Mouse (Mus musculus) spleen, adult 2 months (tissue): ENCODE measurements around the gene Dock3. TPM values are rescaled to one million over a fixed set of nuclear protein-coding genes. Genes with fewer than 3 reads are reported as not detected.
A peak's percentile ranks its signal among the peaks of the same experiment; 100 is the strongest.

Source experiments
- DNase-seq, 2 experiments: peaks; one replicate each; pipeline versions ENCODE4 v3.0.0 to v3.0.0-alpha.2; 2012 to 2021; ENCODE audit warnings: low spot score in 2 of 2, low read depth in 1 of 2
- H3K27ac ChIP-seq: fragments of 200-500 bp; 2 replicates; pipeline ENCODE4 v1.5.1; 2012; ENCODE audit warnings: low read length, inconsistent platforms; ENCODE audit not compliant: insufficient read depth
- H3K27me3 ChIP-seq: fragments of 200-500 bp; 2 replicates; pipeline ENCODE4 v1.6.1; 2012; ENCODE audit warnings: mild to moderate bottlenecking, moderate library complexity, low read length, inconsistent platforms; ENCODE audit not compliant: control insufficient read depth, insufficient read depth
- H3K36me3 ChIP-seq: fragments of 200-500 bp; 2 replicates; pipeline ENCODE4 v1.6.1; 2012; ENCODE audit warnings: mild to moderate bottlenecking, low read length, inconsistent platforms; ENCODE audit not compliant: control insufficient read depth, insufficient read depth
- H3K4me1 ChIP-seq: fragments of 200-500 bp; 2 replicates; pipeline ENCODE4 v1.6.1; 2011; ENCODE audit warnings: inconsistent platforms; ENCODE audit not compliant: control insufficient read depth, insufficient read depth, insufficient read length
- H3K4me3 ChIP-seq: fragments of 200-500 bp; 2 replicates; pipeline ENCODE4 v1.5.1; 2011; ENCODE audit warnings: mild to moderate bottlenecking, inconsistent platforms; ENCODE audit not compliant: insufficient read depth, insufficient read length; ENCODE audit errors: extremely low read depth
- CTCF ChIP-seq: fragments of 200-500 bp; IDR thresholded peaks from 2 replicates; pipeline ENCODE4 v1.5.1; 2011; ENCODE audit warnings: mild to moderate bottlenecking, inconsistent platforms; ENCODE audit not compliant: insufficient read depth, insufficient read length, insufficient replicate concordance; ENCODE audit errors: extremely low read depth
- POLR2A ChIP-seq: fragments of 200-500 bp; IDR thresholded peaks from 2 replicates; pipeline ENCODE4 v1.6.1; 2011; ENCODE audit warnings: low read depth, low read length, inconsistent platforms
- WGBS: fragments of 180-500 bp; shearing (Covaris S2); methylation state at CpG from one replicate; pipeline ENCODE4 v1.1.7; 2018; 5-methylcytosine and 5-hydroxymethylcytosine counted together
- polyA plus RNA-seq: library from polyadenylated mRNA; depleted of rRNA; stranded (reverse); fragments of >200 nt; gene quantifications from 2 replicates; pipeline ENCODE4 v1.2.3, GENCODE M21; 2012

The Dock3 gene
- polyA plus RNA-seq, 1 experiment: 0.78 TPM

GRCm38 (mm10) chr9:107249154-107249553, 17.4 kb upstream of the Dock3 start:
- WGBS: 78% methylated on average over 6 of the region's 6 CpGs
- Histone ChIP-seq H3K4me1 (no peaks in the 10 kb centered on the region), H3K36me3 (no peaks in the 10 kb centered on the region), H3K27me3 (no peaks in the 10 kb centered on the region), H3K4me3 (no peak overlapping the region), H3K27ac (no peak overlapping the region)
- DNase-seq: no peak
- no peak for TF ChIP-seq POLR2A
- no peak for TF ChIP-seq CTCF

- Histone ChIP-seq H3K27me3 (no peaks in the 10 kb centered on the region), H3K4me1 (no peaks in the 10 kb centered on the region), H3K27ac (no peak overlapping the region), H3K4me3 (no peak overlapping the region), H3K36me3 (no peaks in the 10 kb centered on the region)
- WGBS: 49% methylated on average over 4 of the region's 4 CpGs
- no peak for DNase-seq
- TF ChIP-seq POLR2A (no peak), CTCF (peak; percentile 58; the same call in 1 of the 2 replicates)
Measured at GRCm38 (mm10) chr9:107246170-107246569, 14.5 kb upstream of the Dock3 start.

- no peaks in the 10 kb centered on the region for H3K36me3 ChIP-seq
- no peak overlapping the region for H3K4me3 ChIP-seq
- H3K4me1 ChIP-seq: no peaks in the 10 kb centered on the region
- TF ChIP-seq POLR2A: no peak
- TF ChIP-seq CTCF: no peak
- no peaks in the 10 kb centered on the region for H3K27me3 ChIP-seq
- no peak overlapping the region for H3K27ac ChIP-seq
- no peak for DNase-seq
- 81% methylated on average over 4 of the region's 4 CpGs for WGBS
Measured at GRCm38 (mm10) chr9:107245311-107245710, 13.6 kb upstream of the Dock3 start.

DNA sequence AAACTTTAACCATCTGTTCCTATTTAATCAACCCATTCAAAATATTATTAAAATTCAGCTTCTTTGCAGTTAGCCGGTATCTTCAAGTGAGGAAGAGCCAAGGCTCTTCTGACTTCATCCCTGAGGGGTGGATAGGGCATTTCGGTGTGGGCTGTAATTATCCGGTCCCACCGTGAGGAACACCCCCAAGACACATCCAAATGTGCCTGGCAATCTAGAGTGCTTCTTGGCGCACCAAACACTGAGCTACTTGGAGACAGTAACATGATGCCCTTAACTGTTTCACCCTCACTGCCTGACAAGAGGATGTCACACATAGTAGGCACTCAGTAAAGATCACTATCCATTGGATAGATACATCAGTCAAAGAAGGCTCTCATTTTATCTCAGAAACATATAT, 4.4 kb upstream of the Dock3 start:
- H3K27me3 ChIP-seq: peaks cover 16% of the 10 kb centered on the region
- WGBS: 74% methylated on average over 5 of the region's 5 CpGs

GRCm38 (mm10) chr9:107235261-107235660, 3.6 kb upstream of the Dock3 start:
- DNase-seq: no peak
- Histone ChIP-seq H3K4me1 (peaks cover 5% of the 10 kb centered on the region), H3K27ac (no peak overlapping the region), H3K36me3 (no peaks in the 10 kb centered on the region), H3K27me3 (peaks cover 19% of the 10 kb centered on the region), H3K4me3 (no peak overlapping the region)
- TF ChIP-seq CTCF (no peak), POLR2A (no peak)
- 23% methylated on average over 5 of the region's 5 CpGs for WGBS

More for the DNA sequence above, 4.4 kb upstream of the Dock3 start:
- Histone ChIP-seq H3K4me3 (no peak overlapping the region), H3K36me3 (no peaks in the 10 kb centered on the region), H3K4me1 (peaks cover 4% of the 10 kb centered on the region), H3K27ac (no peak overlapping the region)
- no peak for DNase-seq
- TF ChIP-seq POLR2A (no peak), CTCF (no peak)

DNA sequence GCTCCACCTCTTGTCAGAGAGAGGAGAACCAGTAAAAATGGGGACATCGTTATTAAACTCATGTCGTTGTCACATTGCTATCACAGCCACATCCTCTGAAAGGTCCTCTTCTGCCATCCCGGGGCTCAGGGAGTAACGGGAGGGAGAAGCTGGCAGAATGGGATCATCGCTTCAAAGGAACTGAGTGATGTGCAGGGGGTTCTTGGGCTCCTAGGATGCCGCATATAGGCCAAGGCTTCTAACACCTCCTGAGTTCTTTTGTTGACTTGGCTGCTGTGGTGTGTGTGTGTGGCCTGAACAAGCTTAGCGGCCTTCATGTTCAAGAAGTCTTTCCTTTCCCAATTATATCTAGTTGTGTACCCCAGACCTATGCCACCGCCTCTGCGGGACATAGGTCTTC, 431 bp upstream of the Dock3 start:
- Histone ChIP-seq H3K36me3 (no peaks in the 10 kb centered on the region), H3K4me1 (peaks cover 5% of the 10 kb centered on the region), H3K27me3 (peaks cover 21% of the 10 kb centered on the region), H3K4me3 (no peak overlapping the region), H3K27ac (no peak overlapping the region)
- WGBS: 32% methylated on average over 9 of the region's 9 CpGs
- DNase-seq: no peak
- TF ChIP-seq POLR2A (no peak), CTCF (no peak)

DNA sequence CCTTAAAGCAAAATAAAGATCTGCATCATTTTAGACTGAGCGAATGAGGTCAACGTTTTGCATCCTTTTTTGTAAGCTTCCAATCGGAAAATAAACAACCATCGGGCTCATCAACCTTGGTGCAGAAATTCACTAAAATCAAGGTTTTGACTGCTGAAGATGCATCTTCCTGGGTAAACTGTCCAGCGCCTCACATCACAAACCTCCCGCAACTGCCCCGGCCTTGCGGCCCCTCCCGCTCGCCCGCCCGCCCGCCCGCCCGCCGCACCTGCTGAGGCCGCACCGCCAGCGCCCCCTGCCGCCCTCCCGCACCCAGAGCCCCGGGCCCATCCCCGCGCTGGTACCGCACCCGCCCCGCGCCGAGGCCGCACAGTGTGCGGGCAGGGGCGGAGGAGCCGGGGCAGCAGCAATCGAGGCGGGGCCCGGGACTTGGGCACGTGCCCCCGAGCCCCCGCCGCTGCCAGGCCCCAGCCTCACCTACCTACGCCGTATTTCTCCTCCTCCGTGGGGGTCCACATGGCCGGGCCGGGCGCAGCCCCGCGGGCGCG, 644 bp downstream of the Dock3 start:
- H3K4me3 ChIP-seq: peak overlapping the region; percentile 58; the same call in 1 of the 2 replicates
- no peaks in the 10 kb centered on the region for H3K36me3 ChIP-seq
- H3K4me1 ChIP-seq: peaks cover 5% of the 10 kb centered on the region
- peaks cover 21% of the 10 kb centered on the region for H3K27me3 ChIP-seq
- 4% methylated on average over 31 of the region's 50 CpGs for WGBS
- DNase-seq: no peak
- TF ChIP-seq CTCF (no peak), POLR2A (no peak)
- no peak overlapping the region for H3K27ac ChIP-seq
